10 mouse cellular contexts compared by ENCODE assay signal in the genomic region with DNA sequence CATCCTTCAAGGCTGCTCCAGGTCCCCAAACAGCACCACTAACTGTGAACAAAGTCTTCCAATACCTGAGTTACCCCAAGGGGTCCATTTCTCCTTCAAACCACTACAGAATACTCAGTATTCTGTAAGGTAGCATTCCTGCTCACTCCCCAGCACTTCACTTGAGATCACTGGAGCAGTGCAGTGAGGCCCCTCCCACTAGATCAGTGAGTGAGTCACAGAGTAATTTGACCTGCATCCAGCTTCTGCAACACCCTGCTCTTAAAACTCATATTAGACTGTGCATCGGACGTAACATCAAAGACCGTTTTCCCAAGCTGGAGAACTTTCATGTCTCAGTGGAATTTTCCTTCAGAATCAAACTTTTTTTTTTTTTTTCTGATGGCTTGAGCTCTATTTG.
DNase-seq lines count a peak whose midpoint lies in the region; ATAC-seq and TF ChIP-seq lines count a peak whose summit lies in the region.
"Had no signal": no experiment of that assay in that cellular context is flagged by ENCODE, and none has a peak within 500 bp of the region (broad histone marks: within the 10 kb centered on the region; RNA-seq: fewer than 3 reads in every experiment).

No protein-coding gene starts in this region.

- no peaks in the 10 kb centered on the region for H3K27me3 ChIP-seq in heart, embryonic 16.5 days (ENCODE audit: control insufficient read depth, insufficient read depth, low read length)
- H3K27me3 ChIP-seq in heart, postnatal 0 days (ENCODE audit: control insufficient read depth, insufficient read depth, low read length): no peaks in the 10 kb centered on the region
- H3K27me3 ChIP-seq in stomach, embryonic 15.5 days (replicated peaks): no peaks in the 10 kb centered on the region

- 0 out of 2 replicates have a peak, but pooled peaks have one; percentile 14 for ATAC-seq in heart, embryonic 16.5 days (replicated peaks; ENCODE audit: extremely low read depth, insufficient read depth, low FRiP score)
- no peak for ATAC-seq in heart, postnatal 0 days (ENCODE audit: insufficient read depth, low read depth)
- ATAC-seq in stomach, embryonic 15.5 days (ENCODE audit: insufficient read depth, low FRiP score, low read depth): peak; percentile 39; the same call in 1 of the 2 replicates
- ATAC-seq in erythroblast, adult 5-6 weeks (replicated peaks; ENCODE audit: low FRiP score, poor library complexity, severe bottlenecking): no peak

- no peaks in the 10 kb centered on the region for H3K36me3 ChIP-seq in heart, embryonic 16.5 days (ENCODE audit: control insufficient read depth, insufficient read depth)
- no peaks in the 10 kb centered on the region for H3K36me3 ChIP-seq in heart, postnatal 0 days (replicated peaks; ENCODE audit: control insufficient read depth, insufficient read depth, low read length)
- no peaks in the 10 kb centered on the region for H3K36me3 ChIP-seq in stomach, embryonic 15.5 days
- H3K36me3 ChIP-seq: hindbrain, embryonic 15.5 days had no signal

- no peak overlapping the region for H3K4me2 ChIP-seq in heart, embryonic 16.5 days (ENCODE audit: low read depth, low read length)
- H3K4me2 ChIP-seq in heart, postnatal 0 days (ENCODE audit: low read depth, low read length): no peak overlapping the region
- H3K4me2 ChIP-seq in stomach, embryonic 15.5 days: no peak overlapping the region
- H3K4me2 ChIP-seq: hindbrain, embryonic 15.5 days had no signal

- H3K4me1 ChIP-seq in heart, embryonic 16.5 days (ENCODE audit: control insufficient read depth, insufficient read depth, low read length): no peaks in the 10 kb centered on the region
- H3K4me1 ChIP-seq in heart, postnatal 0 days (ENCODE audit: control insufficient read depth, insufficient read depth): no peaks in the 10 kb centered on the region
- H3K4me1 ChIP-seq in stomach, embryonic 15.5 days: no peaks in the 10 kb centered on the region
- H3K4me1 ChIP-seq: hindbrain, embryonic 15.5 days had no signal

- intact Hi-C loops in heart, postnatal 36 days (cut with DNase I): no loop called here

- H3K9ac ChIP-seq in heart, embryonic 16.5 days (ENCODE audit: low read length): no peak overlapping the region
- H3K9ac ChIP-seq in heart, postnatal 0 days (replicated peaks; ENCODE audit: low read depth, low read length): no peak overlapping the region
- no peak overlapping the region for H3K9ac ChIP-seq in stomach, embryonic 15.5 days
- H3K9ac ChIP-seq: hindbrain, embryonic 15.5 days had no signal

- WGBS in heart, embryonic 16.5 days: 43% methylated on average over 3 of the region's 3 CpGs
- WGBS in heart, postnatal 0 days: 44% methylated on average over 3 of the region's 3 CpGs
- 32% methylated on average over 3 of the region's 3 CpGs for WGBS in stomach, embryonic 15.5 days

- no peak for DNase-seq in heart, postnatal 36 days
- DNase-seq in heart, postnatal 0 days (ENCODE audit: low spot score): peak; percentile 16
- peak; percentile 42 to 59 for DNase-seq in kidney, postnatal 4 days
- DNase-seq in spleen, postnatal 4 days (ENCODE audit: low spot score in 2 of 2): no peak
- DNase-seq in right cerebral cortex, postnatal 4 days: no peak
- DNase-seq: thymus, postnatal 36 days had no signal

- no peaks in the 10 kb centered on the region for H3K9me3 ChIP-seq in heart, embryonic 16.5 days (replicated peaks; ENCODE audit: control insufficient read depth, low read length)
- H3K9me3 ChIP-seq in heart, postnatal 0 days (replicated peaks; ENCODE audit: control insufficient read depth, low read length): no peaks in the 10 kb centered on the region
- H3K9me3 ChIP-seq in stomach, embryonic 15.5 days: no peaks in the 10 kb centered on the region
- H3K9me3 ChIP-seq: hindbrain, embryonic 15.5 days had no signal

- no peak overlapping the region for H3K4me3 ChIP-seq in heart, embryonic 16.5 days (ENCODE audit: low read length)
- no peak overlapping the region for H3K4me3 ChIP-seq in heart, postnatal 0 days (ENCODE audit: low read depth, low read length)
- no peak overlapping the region for H3K4me3 ChIP-seq in stomach, embryonic 15.5 days (replicated peaks)
- H3K4me3 ChIP-seq: hindbrain, embryonic 15.5 days had no signal

- H3K27ac ChIP-seq in heart, embryonic 16.5 days (ENCODE audit: low read length): no peak overlapping the region
- no peak overlapping the region for H3K27ac ChIP-seq in heart, postnatal 0 days (ENCODE audit: low read depth)
- no peak overlapping the region for H3K27ac ChIP-seq in stomach, embryonic 15.5 days
- H3K27ac ChIP-seq: hindbrain, embryonic 15.5 days had no signal

- no peak for TF ChIP-seq EP300 in heart, postnatal 0 days (IDR thresholded peaks at IDR 0.05; ENCODE audit: low read depth)

- no peak for TF ChIP-seq CTCF in heart, postnatal 0 days (IDR thresholded peaks at IDR 0.05; ENCODE audit: low read depth)

Comparison
In these comparisons a context has a peak if more than half of its experiments do, and no peak if none do; other contexts are left out.
1. ATAC-seq: peak in heart, embryonic 16.5 days (single experiment) and stomach, embryonic 15.5 days (single experiment); none in heart, postnatal 0 days (single experiment) and erythroblast, adult 5-6 weeks (single experiment).
2. DNase-seq: peak in heart, postnatal 0 days (single experiment) and kidney, postnatal 4 days (2 of 2); none in heart, postnatal 36 days (0 of 2), spleen, postnatal 4 days (0 of 2) and right cerebral cortex, postnatal 4 days (single experiment).